Mouse (Mus musculus): ENCODE data around the gene Stard10. TPM values are rescaled to one million over a fixed set of nuclear protein-coding genes. Genes with fewer than 3 reads are reported as not detected.

The Stard10 gene
- total RNA-seq (2021): 10 to 100 TPM; 38.1 to 90.0 TPM
- long read RNA-seq, experiment 1, transcript Stard10-201 (7 exons, 1,400 nt): major isoform, 52 of 57 reads
- long read RNA-seq, experiment 1, partial matches to known transcripts: 2 of 57 reads
- long read RNA-seq, experiment 1, other reads (novel, unspliced or antisense): 3 of 57 reads
- long read RNA-seq, experiment 2, transcript Stard10-201 (7 exons, 1,400 nt): major isoform, 64 of 75 reads
- long read RNA-seq, experiment 2, partial matches to known transcripts: 5 of 75 reads
- long read RNA-seq, experiment 2, other reads (novel, unspliced or antisense): 6 of 75 reads

DNA sequence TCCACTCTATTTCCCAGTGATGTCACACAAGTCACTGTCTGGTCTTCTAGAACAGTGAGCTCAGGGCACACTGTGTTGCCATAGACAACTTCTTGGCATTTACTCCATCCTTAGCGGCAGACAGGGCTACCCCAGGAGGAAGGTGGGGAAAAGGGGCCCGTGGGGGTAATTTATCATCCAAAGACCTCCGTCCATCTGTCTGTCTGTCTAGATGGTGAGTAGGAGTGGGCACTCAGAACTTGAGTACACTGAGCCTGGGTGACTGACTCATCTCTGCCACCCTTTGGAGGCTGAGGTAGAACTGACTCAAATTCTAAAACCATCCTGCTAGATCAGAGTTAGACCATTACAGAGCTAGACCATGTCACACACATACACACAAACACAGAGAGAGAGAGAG lies at the start of gene Stard10:
Gene Stard10, plus strand, starts transcription at position 73 of the 400 bp plus-strand sequence.
- no peak for DNase-seq (ENCODE audit: low spot score in 2 of 2)

DNA sequence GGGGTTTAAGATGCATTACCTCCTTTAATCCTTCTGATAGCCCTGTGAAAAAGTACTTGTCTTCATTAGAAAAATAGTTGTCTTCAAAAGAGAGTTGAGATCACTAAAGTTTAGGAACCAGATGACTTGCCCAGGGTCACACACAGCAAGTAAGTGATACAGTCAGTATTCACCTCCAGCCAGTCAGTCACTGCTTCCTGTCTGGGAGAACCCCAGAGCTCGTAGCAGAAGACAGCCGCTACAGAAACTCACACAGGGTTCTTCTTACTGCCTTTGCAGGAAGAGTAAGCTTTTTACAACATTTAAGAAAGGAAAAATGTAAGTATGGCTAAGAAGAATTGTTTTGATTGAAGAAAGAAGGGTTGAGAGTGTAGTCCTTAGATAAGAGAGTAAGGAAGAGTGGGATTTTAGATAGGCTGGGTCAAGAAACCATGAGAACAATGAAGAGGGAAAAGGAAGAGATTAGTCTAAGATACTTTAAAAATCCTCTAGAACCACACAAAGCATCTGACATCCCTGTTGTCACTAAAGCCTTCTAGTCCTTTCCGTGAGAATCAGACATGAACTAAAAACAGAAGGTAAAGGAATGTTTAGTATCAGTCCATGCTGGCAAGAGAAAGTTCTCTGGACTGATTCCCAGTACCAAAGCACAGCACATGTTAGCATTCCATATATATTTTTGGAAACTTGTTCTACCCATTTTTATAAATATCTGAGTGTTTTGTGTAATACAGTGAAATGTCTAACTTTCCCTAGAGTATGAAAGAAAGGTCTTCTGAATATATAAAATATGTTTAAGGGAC lies 49.2 kb upstream of the Stard10 start:
- no peak for DNase-seq (ENCODE audit: low spot score in 2 of 2)

- no peak for DNase-seq (ENCODE audit: low spot score in 2 of 2)
These were observed 45.3 kb upstream of the Stard10 start for GRCm38 (mm10) chr7:101271602-101272001.

GRCm38 (mm10) chr7:101272466-101273160 lies 44.3 kb upstream of the Stard10 start:
- DNase-seq (ENCODE audit: low spot score in 2 of 2): no peak

- no peak for DNase-seq (ENCODE audit: low spot score in 2 of 2)
These were observed 34.2 kb upstream of the Stard10 start for GRCm38 (mm10) chr7:101282721-101283120.

DNA sequence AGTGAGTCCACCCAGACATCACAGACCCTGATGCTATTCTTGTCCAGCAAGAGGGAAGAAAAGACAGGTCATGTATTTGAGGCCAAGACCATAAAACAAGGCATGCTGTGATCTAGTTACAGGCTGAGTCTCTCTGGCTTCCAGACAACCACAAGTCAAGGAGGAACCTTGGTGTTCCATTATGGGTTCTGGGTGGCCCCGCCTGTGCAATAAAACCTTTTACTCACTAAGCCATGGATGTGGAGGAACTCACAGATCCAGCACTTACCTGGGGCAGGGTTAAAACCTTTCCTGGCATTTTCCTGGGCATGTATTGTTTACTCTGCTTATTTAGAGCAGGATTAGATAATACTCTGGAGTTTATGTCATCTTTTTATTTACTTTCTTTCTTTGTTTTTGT lies 32.4 kb upstream of the Stard10 start:
- no peak for DNase-seq (ENCODE audit: low spot score in 2 of 2)

DNA sequence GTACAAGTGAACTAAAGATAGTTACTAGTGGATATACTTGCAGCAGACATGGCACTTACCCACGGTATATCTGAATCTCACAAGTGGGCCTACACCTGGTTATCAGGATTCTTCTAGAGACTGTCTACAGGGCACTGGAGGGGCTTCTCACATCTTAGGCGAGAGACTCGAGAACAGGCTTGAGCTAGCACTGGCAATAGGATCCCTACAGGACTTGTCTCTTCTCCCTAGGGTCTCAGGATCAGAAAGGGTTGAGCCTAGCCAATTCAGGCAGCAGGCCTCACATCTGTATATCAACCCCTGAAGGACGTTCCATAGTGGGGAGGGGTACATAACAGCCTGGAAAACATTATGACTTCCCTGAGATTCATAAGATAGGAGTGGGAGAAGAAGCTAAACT lies 30.0 kb upstream of the Stard10 start:
- no peak for DNase-seq (ENCODE audit: low spot score in 2 of 2)

GRCm38 (mm10) chr7:101287820-101288219 lies 29.1 kb upstream of the Stard10 start:
- no peak for DNase-seq (ENCODE audit: low spot score in 2 of 2)

DNA sequence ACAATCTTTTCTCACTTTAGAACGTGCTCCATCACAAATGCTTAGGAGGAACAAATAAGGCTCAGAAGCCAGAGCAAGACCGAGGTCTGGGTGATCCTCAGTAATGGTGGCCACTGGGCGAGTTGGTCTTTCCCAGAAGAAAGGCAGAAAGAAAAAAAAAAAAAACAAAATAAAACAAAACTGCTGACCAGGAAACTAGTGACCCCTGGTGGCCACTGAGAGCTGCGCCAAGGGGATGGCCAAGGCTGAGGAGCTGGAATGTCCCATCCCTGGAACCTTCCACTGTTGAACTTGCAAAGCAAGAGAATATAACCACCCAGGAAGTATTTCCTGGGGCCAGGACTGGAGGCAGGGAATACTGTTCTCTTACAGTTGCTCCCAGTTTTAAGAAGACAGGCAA lies 28.4 kb upstream of the Stard10 start:
- DNase-seq (ENCODE audit: low spot score in 2 of 2): peak; percentile 42 to 56

DNA sequence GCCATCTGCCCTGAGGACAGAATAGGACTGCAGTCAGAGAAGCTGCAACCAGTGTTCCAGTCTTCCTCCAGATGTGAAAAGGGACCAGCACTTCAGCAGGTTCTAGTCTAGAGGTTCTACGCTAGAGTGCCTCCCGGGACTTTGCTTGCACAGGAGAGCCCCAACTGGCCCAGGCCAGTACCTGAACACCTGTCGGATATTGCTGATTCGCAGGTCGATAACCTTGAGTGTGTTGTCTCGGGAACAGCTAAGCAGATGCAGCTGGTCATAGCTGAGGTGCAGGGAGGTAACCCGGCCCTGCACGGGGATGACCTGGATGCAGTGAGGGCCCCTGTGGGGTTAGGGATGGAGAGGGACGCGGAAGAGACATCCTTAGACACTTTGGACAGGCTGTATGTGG lies 26.5 kb upstream of the Stard10 start:
- DNase-seq (ENCODE audit: low spot score in 2 of 2): no peak

GRCm38 (mm10) chr7:101291211-101291610 lies 25.7 kb upstream of the Stard10 start:
- no peak for DNase-seq (ENCODE audit: low spot score in 2 of 2)

DNA sequence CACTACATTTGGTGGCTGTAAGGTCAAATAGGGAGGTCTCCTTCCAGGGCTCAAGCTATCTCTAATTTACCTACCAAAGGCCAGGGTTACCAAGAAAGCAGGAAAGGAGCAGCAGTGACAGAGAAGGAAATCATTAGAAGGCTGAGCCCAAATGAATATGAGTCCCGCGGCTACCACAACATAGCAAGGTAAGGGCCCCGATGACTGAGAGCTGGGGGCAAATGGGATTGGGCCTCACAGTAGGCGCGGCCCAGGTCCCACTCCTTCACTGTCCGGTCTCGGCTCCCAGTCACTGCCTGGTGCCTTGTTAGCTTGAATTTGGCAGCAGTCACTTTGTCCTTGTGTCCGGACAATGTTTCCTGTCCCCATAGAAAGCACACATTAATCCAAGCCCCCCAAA lies 25.2 kb upstream of the Stard10 start:
- DNase-seq (ENCODE audit: low spot score in 2 of 2): no peak

DNA sequence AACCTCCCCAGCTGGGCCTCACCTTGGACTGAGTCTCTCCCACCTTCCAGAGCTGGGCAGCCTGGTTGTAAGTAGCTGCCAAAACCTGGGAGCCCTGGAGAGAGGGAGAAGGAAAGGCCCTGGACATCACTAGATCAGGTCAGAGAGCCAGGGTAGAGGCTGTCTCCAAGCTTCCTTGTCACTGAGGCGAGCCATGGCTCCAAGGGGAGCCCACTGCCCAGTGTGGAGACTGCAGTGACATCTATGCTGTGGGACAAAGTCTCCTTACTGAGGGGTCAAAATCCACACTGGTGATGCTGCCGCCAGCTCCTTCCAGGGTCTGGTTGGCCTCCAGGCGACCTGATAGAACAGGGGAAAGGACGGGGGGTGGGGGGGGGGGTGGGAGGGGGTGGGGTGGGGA lies 24.8 kb upstream of the Stard10 start:
- no peak for DNase-seq (ENCODE audit: low spot score in 2 of 2)

GRCm38 (mm10) chr7:101292696-101293095 lies 24.2 kb upstream of the Stard10 start:
- DNase-seq (ENCODE audit: low spot score in 2 of 2): peak in 1 of 2 experiments; percentile 12

GRCm38 (mm10) chr7:101293138-101293537 lies 23.7 kb upstream of the Stard10 start:
- DNase-seq (ENCODE audit: low spot score in 2 of 2): no peak

- DNase-seq (ENCODE audit: low spot score in 2 of 2): no peak
These were observed 23.3 kb upstream of the Stard10 start for GRCm38 (mm10) chr7:101293611-101294010.

- DNase-seq (ENCODE audit: low spot score in 2 of 2): no peak
These were observed 21.4 kb upstream of the Stard10 start for GRCm38 (mm10) chr7:101295438-101295837.

DNA sequence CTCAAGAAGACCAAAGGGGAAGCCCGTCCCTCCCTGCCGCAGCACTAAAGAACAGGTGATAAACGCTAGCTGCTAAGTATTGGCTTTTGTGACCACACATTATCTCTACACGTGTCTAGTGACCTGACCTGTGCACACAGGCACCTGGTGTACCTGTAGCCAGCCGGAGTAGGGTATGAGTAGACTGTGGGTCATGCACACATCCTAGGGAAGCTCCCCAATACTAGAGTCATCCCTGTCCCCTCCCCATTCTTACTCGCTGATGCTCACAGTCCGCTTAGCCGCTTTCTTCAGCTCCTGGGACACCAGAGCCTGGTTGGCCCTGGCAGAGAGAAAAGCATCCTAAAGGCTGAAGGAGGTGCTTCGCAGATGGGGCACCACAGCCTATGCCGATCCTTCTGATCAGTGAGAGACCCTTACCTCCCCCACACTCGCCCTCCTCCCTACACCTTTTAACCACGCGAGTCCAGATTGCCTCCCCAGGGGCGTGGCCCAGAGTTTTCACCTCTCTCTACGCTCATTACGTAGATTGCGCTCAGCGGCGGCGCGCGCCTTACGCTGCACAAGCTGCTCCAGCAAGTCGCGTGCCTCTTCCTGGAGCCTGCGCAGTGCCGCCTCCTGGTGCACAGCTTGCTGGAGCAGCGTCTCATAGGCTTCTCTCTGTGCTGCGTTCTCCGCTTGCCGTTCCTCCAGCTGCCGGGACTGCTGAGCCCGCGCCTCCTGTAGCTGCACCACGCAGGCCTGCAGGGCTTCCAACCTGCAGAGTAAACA lies 20.4 kb upstream of the Stard10 start:
- DNase-seq (ENCODE audit: low spot score in 2 of 2): peak; percentile 51 to 54

DNA sequence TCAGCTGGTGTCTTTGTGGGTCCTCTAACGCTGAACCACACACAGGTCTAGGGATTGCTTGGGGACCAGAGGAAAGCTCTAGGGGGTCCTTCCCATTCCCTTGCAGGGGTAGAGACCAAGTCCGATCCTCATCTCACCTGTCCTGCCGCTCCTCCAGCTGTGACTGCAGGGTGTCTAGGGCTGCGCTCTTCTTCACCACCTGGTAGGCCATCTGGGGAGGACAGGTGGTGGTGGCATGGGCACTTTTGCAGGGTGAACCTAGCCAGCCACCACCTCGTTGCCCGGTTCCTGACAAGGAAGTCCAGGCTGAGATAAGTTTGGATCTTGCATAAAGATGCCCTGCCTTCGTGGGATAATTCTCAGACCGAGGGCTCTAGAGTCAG lies 19.9 kb upstream of the Stard10 start:
- no peak for DNase-seq (ENCODE audit: low spot score in 2 of 2)

DNA sequence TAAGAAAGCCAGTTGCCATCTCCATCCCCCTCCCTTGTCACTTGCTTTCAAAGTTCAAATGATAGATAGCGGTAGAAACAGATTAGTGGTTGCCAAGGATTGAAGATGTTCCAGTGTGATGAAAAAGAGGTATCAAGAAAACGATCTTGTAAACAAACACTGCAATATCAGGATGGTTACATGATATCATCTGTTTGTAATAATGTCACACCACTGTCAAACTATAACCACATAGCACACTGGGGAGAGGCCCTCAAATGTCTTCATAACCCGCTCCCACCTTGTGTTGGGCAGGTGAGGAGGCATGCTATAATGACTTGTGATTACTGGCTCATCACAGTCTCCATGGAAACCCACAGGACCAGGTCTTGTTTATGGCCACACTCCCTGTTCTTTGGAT lies 18.5 kb upstream of the Stard10 start:
- no peak for DNase-seq (ENCODE audit: low spot score in 2 of 2)

DNA sequence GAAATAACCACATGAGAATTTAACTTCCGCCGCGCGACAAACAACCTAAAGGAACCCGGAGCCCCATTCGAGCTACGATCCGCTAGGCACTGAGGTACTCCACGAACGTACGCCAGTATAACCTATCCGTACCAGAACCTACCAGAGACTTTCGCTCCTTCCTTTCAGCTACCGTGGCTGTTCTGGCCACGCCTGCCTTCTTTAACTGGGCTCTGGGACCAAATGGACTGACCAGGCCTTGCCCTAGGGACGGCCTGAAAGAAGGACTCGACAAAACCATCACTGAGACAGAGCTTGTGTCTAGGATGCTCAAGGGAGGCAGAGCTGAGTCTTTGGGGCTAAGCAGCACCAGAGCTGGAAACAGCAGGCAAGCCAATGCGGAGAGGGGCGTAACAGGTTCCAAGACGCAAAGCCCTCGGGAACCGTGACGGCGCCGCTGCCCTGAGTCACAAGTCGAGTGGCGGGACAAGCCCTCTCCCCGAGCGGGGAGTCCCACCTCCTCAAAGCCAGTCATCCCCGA lies 15.5 kb upstream of the Stard10 start:
- DNase-seq (ENCODE audit: low spot score in 2 of 2): no peak

All from adrenal gland, adult 18-20 months (tissue).